Comparison of ENCODE assay signal across 9 mouse cellular contexts in the genomic region with DNA sequence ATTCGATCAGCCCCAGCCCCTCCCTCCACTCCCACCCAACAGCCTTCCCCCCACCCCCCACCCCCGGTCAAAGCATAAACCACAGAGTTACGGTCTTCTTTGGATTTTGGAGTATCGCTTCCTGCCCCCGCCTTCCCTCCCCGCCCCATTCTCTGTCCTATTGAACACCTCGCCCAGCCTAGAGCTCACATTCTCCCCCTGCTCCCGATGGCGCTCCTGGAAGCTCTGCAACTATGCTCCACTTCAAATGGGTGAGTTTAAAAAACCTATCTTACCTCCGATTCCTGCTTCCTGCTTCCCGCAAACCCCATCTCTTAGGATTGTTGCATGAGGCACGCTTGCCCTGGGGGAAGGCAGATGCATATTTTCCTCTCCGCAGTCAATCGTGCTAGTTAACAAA.
A peak's percentile ranks its signal among the peaks of the same experiment; 100 is the strongest.
DNase-seq lines count a peak whose midpoint lies in the region; ATAC-seq lines count a peak whose summit lies in the region.
"Had no signal": no experiment of that assay in that cellular context is flagged by ENCODE, and none has a peak within 500 bp of the region (broad histone marks: within the 10 kb centered on the region; RNA-seq: fewer than 3 reads in every experiment).

No protein-coding gene starts in this region.

- H3K27me3 ChIP-seq in forebrain, embryonic 13.5 days, result no peaks in the 10 kb centered on the region
- no peaks in the 10 kb centered on the region for H3K27me3 ChIP-seq in hindbrain, embryonic 16.5 days (replicated peaks; ENCODE audit: control insufficient read depth, insufficient read depth, low read length)
- H3K27me3 ChIP-seq in lung, embryonic 16.5 days (ENCODE audit: control insufficient read depth, insufficient read depth, low read depth, low read length), result peaks cover 9% of the 10 kb centered on the region
- H3K27me3 ChIP-seq in stomach, embryonic 16.5 days (ENCODE audit: control insufficient read depth, insufficient read depth, low read length), result no peaks in the 10 kb centered on the region
- H3K27me3 ChIP-seq: CH12.LX had no signal

- H3K27ac ChIP-seq in forebrain, embryonic 13.5 days, result peak overlapping the region; percentile 99
- H3K27ac ChIP-seq in hindbrain, embryonic 16.5 days (ENCODE audit: low read depth, low read length), result peak overlapping the region; percentile 95
- peak overlapping the region; percentile 82 for H3K27ac ChIP-seq in lung, embryonic 16.5 days (ENCODE audit: low read length)
- H3K27ac ChIP-seq in stomach, embryonic 16.5 days (ENCODE audit: low read length), result peak overlapping the region; percentile 90

- DNase-seq in gastrocnemius, postnatal 10 days, result peak; percentile 50
- DNase-seq in gastrocnemius, adult 18-20 months (ENCODE audit: low spot score), result no peak
- DNase-seq in ZHBTc4 (ENCODE audit: low read depth, low spot score), result peak; percentile 44
- no peak for DNase-seq in cerebellum, adult 11 months

- H3K4me3 ChIP-seq in forebrain, embryonic 13.5 days, result peak overlapping the region; percentile 86
- H3K4me3 ChIP-seq in hindbrain, embryonic 16.5 days (ENCODE audit: low read length), result peak overlapping the region; percentile 64
- peak overlapping the region; percentile 59 for H3K4me3 ChIP-seq in lung, embryonic 16.5 days (ENCODE audit: low read length)
- H3K4me3 ChIP-seq in stomach, embryonic 16.5 days (replicated peaks; ENCODE audit: low read length), result peak overlapping the region; percentile 74

- peak overlapping the region; percentile 99 for H3K9ac ChIP-seq in forebrain, embryonic 13.5 days
- H3K9ac ChIP-seq in hindbrain, embryonic 16.5 days (ENCODE audit: low read depth, low read length), result peak overlapping the region; percentile 86
- peak overlapping the region; percentile 66 for H3K9ac ChIP-seq in lung, embryonic 16.5 days (ENCODE audit: low read length)
- H3K9ac ChIP-seq in stomach, embryonic 16.5 days (ENCODE audit: low read length), result peak overlapping the region; percentile 85

- H3K36me3 ChIP-seq in forebrain, embryonic 13.5 days (ENCODE audit: poor library complexity, severe bottlenecking), result no peaks in the 10 kb centered on the region
- no peaks in the 10 kb centered on the region for H3K36me3 ChIP-seq in hindbrain, embryonic 16.5 days (ENCODE audit: control insufficient read depth, insufficient read depth, low read length)
- H3K36me3 ChIP-seq in lung, embryonic 16.5 days (ENCODE audit: control insufficient read depth, insufficient read depth, low read length), result no peaks in the 10 kb centered on the region
- H3K36me3 ChIP-seq in stomach, embryonic 16.5 days (ENCODE audit: control insufficient read depth, insufficient read depth, low read length), result no peaks in the 10 kb centered on the region

- H3K9me3 ChIP-seq in forebrain, embryonic 13.5 days (replicated peaks), result no peaks in the 10 kb centered on the region
- H3K9me3 ChIP-seq in hindbrain, embryonic 16.5 days (ENCODE audit: control insufficient read depth, low read length), result no peaks in the 10 kb centered on the region
- no peaks in the 10 kb centered on the region for H3K9me3 ChIP-seq in lung, embryonic 16.5 days (ENCODE audit: control insufficient read depth, low read length)
- H3K9me3 ChIP-seq in stomach, embryonic 16.5 days (replicated peaks; ENCODE audit: control insufficient read depth, low read length), result no peaks in the 10 kb centered on the region

- ATAC-seq in forebrain, embryonic 13.5 days, result 0 out of 2 replicates have a peak, but pooled peaks have one; percentile 17
- ATAC-seq in hindbrain, embryonic 16.5 days, result 0 out of 2 replicates have a peak, but pooled peaks have one; percentile 21
- peak; percentile 37; the same call in 1 of the 2 replicates for ATAC-seq in lung, embryonic 16.5 days (ENCODE audit: low read depth)
- ATAC-seq in stomach, embryonic 16.5 days (ENCODE audit: insufficient read depth, low FRiP score), result peak; percentile 65; the same call in 1 of the 2 replicates

- H3K4me2 ChIP-seq in forebrain, embryonic 13.5 days, result peak overlapping the region; percentile 68
- peak overlapping the region; percentile 54 for H3K4me2 ChIP-seq in hindbrain, embryonic 16.5 days (ENCODE audit: low read length)
- peak overlapping the region; percentile 63 for H3K4me2 ChIP-seq in lung, embryonic 16.5 days (ENCODE audit: low read depth, low read length)
- H3K4me2 ChIP-seq in stomach, embryonic 16.5 days (ENCODE audit: low read depth, low read length), result peak overlapping the region; percentile 68

- peaks cover 36% of the 10 kb centered on the region for H3K4me1 ChIP-seq in forebrain, embryonic 13.5 days
- peaks cover 14% of the 10 kb centered on the region for H3K4me1 ChIP-seq in hindbrain, embryonic 16.5 days (ENCODE audit: control insufficient read depth, insufficient read depth, low read depth, low read length)
- peaks cover 2% of the 10 kb centered on the region for H3K4me1 ChIP-seq in lung, embryonic 16.5 days (replicated peaks; ENCODE audit: control insufficient read depth, insufficient read depth, low read length)
- H3K4me1 ChIP-seq in stomach, embryonic 16.5 days (ENCODE audit: control insufficient read depth, insufficient read depth, low read length), result peaks cover 8% of the 10 kb centered on the region; the same call in 1 of the 2 replicates

- under 1% methylated on average over 14 of the region's 14 CpGs for WGBS in forebrain, embryonic 13.5 days
- WGBS in hindbrain, embryonic 16.5 days, result 1% methylated on average over 14 of the region's 14 CpGs
- WGBS in lung, embryonic 16.5 days, result 0% methylated on average over 14 of the region's 14 CpGs
- 3% methylated on average over 14 of the region's 14 CpGs for WGBS in stomach, embryonic 16.5 days

Comparison
In these comparisons a context has a peak if more than half of its experiments do, and no peak if none do; other contexts are left out.
1. DNase-seq: peak in gastrocnemius, postnatal 10 days (single experiment) and ZHBTc4 (single experiment); none in gastrocnemius, adult 18-20 months (single experiment) and cerebellum, adult 11 months (single experiment).
2. Peak in every context shown above with its lines, with median percentiles within 50 percentile points of each other: ATAC-seq, H3K27ac ChIP-seq, H3K4me2 ChIP-seq, H3K4me3 ChIP-seq and H3K9ac ChIP-seq.